Mouse (Mus musculus): Measurements from ENCODE around the gene Cacng7.
"Not testable (repeated sequence)": the region's sequence is repeated elsewhere in the genome, so short reads cannot be mapped to it uniquely, and the experiment has no call there.

The Cacng7 gene

GRCm38 (mm10) chr7:3332619-3333521 lies at the start of gene Cacng7:
Gene Cacng7, plus strand, starts transcription at chr7:3332955.
- no peak for DNase-seq

- no peak for DNase-seq
Measured at GRCm38 (mm10) chr7:3283081-3283875, 49.5 kb upstream of the Cacng7 start.

- DNase-seq: no peak
Measured at GRCm38 (mm10) chr7:3284604-3285003, 48.2 kb upstream of the Cacng7 start.

- DNase-seq: peak; percentile 34 to 48
Measured at GRCm38 (mm10) chr7:3286036-3286435, 46.7 kb upstream of the Cacng7 start.

GRCm38 (mm10) chr7:3287186-3287585 lies 45.6 kb upstream of the Cacng7 start:
- no peak for DNase-seq

GRCm38 (mm10) chr7:3288976-3289970 lies 43.5 kb upstream of the Cacng7 start, which contains the start of the genes Myadm and Prkcg:
Gene Myadm, plus strand, starts transcription at chr7:3289080.
Gene Prkcg, plus strand, starts transcription at chr7:3289179.
- DNase-seq: peak; percentile 87 to 88

GRCm38 (mm10) chr7:3290257-3291033 lies 42.3 kb upstream of the Cacng7 start:
- peak; percentile 99 for DNase-seq

- DNase-seq: peak in 1 of 2 experiments; percentile 41
Measured at GRCm38 (mm10) chr7:3291197-3291596, 41.6 kb upstream of the Cacng7 start.

GRCm38 (mm10) chr7:3291764-3292163 lies 41.0 kb upstream of the Cacng7 start:
- no peak for DNase-seq

- DNase-seq: not testable (repeated sequence)
Measured at GRCm38 (mm10) chr7:3292271-3292670, 40.5 kb upstream of the Cacng7 start.

- peak; percentile 55 to 61 for DNase-seq
Measured at GRCm38 (mm10) chr7:3292791-3293190, 40.0 kb upstream of the Cacng7 start.

GRCm38 (mm10) chr7:3294794-3295193 lies 38.0 kb upstream of the Cacng7 start:
- no peak for DNase-seq

GRCm38 (mm10) chr7:3295321-3296110 lies 37.2 kb upstream of the Cacng7 start:
- DNase-seq: no peak

GRCm38 (mm10) chr7:3296711-3297110 lies 36.0 kb upstream of the Cacng7 start:
- no peak for DNase-seq

- peak; percentile 54 to 56 for DNase-seq
Measured at GRCm38 (mm10) chr7:3299941-3300617, 32.7 kb upstream of the Cacng7 start.

- DNase-seq: no peak
Measured at GRCm38 (mm10) chr7:3300891-3301627, 31.7 kb upstream of the Cacng7 start.

GRCm38 (mm10) chr7:3301628-3302555 lies 30.9 kb upstream of the Cacng7 start:
- peak in 1 of 2 experiments; percentile 19 for DNase-seq
